Mouse (Mus musculus): Measurements from ENCODE around the gene Samd9l. TPM values are rescaled to one million over a fixed set of nuclear protein-coding genes. Genes with fewer than 3 reads are reported as not detected.

The Samd9l gene
- polyA plus RNA-seq (2012; rRNA removed), result 1.4 and 2.3 TPM in 2 replicates

GRCm38 (mm10) chr6:3399340-3400068 lies at the start of gene Samd9l:
Samd9l (minus strand) TSS chr6:3399572.

Other genes with a start within 250 kb of the Samd9l start
- 0.02 and 0.07 TPM in 2 replicates for gene Hepacam2, start 98.7 kb upstream of the Samd9l start, polyA plus RNA-seq (2012; rRNA removed)
- gene Vps50, start 98.8 kb upstream of the Samd9l start, polyA plus RNA-seq (2012; rRNA removed), result 5.0 TPM in 2 replicates

All from liver, embryonic 14 days (tissue).